Mouse (Mus musculus) adrenal gland, postnatal 4 days (tissue): ENCODE data around the gene Gtpbp2. TPM values are rescaled to one million over a fixed set of nuclear protein-coding genes. Genes with fewer than 3 reads are reported as not detected.

Experiments used
- DNase-seq, 2 experiments: peaks; one replicate each; pipeline ENCODE4 v3.0.0; 2021 to 2022; ENCODE audit warnings: low spot score in 2 of 2, mixed read lengths in 2 of 2
- total RNA-seq, 2 experiments: library from RNA; stranded (reverse); gene quantifications; 2 replicates each; pipeline ENCODE4 v1.2.3; 2021

Gene Gtpbp2
- total RNA-seq, 2 experiments from 2014 or later = 101 to 116 TPM

DNA sequence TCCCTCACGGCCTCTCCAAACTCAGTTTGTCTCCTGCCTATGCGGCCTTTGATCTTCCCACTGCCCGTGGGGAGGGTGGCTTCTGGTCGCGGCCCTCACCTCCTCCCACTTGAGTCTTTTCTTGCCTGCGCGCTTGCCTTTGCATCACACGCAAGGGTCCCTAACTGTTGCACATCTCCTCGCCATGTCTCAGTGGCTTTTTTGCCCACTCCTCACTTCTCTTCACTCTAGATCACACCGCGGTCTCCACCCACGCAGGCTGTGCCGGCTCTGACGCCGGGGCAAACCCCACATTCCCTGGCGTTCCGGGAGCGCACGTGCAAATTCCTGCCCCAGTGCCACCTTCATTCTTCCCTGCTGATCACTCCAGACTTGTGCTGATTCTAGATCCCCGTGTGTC, 42.2 kb downstream of the Gtpbp2 start:
- DNase-seq = no peak

DNA sequence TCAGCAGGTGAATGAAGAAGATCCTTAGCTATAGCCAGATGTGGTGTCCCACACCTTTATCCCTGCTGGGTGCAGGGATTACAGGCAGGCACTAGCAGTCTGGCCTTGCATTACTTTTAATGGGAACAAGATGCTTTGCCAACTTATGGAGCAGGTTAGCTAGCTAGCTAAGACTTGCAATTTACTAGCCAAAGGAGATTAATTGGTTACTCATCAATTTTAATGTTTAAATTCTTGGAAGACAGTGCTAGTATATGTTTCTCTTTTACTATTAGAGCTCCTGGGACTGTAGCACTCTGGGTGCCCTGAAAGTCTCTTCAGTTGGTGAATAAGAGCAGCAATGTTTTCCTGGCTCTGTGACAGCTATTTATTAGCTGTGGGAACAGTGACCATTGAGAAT, 45.8 kb downstream of the Gtpbp2 start:
- DNase-seq = no peak

DNA sequence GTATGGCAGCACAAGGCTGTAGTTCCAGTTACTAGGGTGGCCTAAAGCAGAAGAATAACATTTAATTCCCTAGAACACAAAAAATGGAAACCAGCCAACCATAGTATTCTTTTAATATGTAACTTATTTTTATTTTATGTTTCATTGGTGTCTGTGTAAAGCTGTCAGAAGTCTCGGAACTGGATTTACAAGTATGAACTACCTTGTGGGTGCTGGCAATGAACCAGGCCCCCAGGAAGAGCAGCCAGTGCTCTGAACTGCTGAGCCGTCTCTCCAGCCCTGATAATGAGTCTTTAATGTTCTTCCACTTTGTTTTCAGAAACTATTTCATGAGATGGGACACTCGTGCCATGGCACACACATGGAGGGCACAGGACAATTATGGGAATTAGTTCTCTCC, 49.7 kb downstream of the Gtpbp2 start:
- DNase-seq = no peak

Other genes starting within 250 kb of the Gtpbp2 start
- 100 to 1,000 TPM; 242 to 257 TPM for gene Vegfa, start 128.7 kb upstream of the Gtpbp2 start, total RNA-seq
- 100 to 1,000 TPM in 1 of 2 experiments, 10 to 100 TPM in 1; 94.1 to 101 TPM for gene Mrps18a, start 50.0 kb upstream of the Gtpbp2 start, total RNA-seq
- 10 to 100 TPM; 10.2 to 13.4 TPM for gene Rsph9, start 16.8 kb upstream of the Gtpbp2 start, total RNA-seq
- 10 to 100 TPM; 18.1 to 18.4 TPM for gene Mad2l1bp, start 7.5 kb upstream of the Gtpbp2 start, total RNA-seq
- gene Polh, start 41.6 kb downstream of the Gtpbp2 start, total RNA-seq = 10 to 100 TPM; 34.9 to 36.8 TPM
- 10 to 100 TPM; 72.0 to 74.6 TPM for gene Xpo5, start 41.8 kb downstream of the Gtpbp2 start, total RNA-seq
- 100 to 1,000 TPM; 101 to 108 TPM for gene Polr1c, start 87.0 kb downstream of the Gtpbp2 start, total RNA-seq
- 100 to 1,000 TPM; 137 to 139 TPM for gene Yipf3, start 87.0 kb downstream of the Gtpbp2 start, total RNA-seq
- 1 to 10 TPM; 6.3 to 7.3 TPM for gene Lrrc73, start 92.5 kb downstream of the Gtpbp2 start, total RNA-seq
- gene Tjap1, start 122.0 kb downstream of the Gtpbp2 start, total RNA-seq = 10 to 100 TPM; 68.8 to 75.3 TPM
- gene Dlk2, start 136.4 kb downstream of the Gtpbp2 start, total RNA-seq = 1 to 10 TPM in 1 of 2 experiments, under 1 TPM in 1; 0.54 to 1.7 TPM
- 10 to 100 TPM; 13.8 to 14.1 TPM for gene Abcc10, start 167.3 kb downstream of the Gtpbp2 start, total RNA-seq
- gene Zfp318, start 222.7 kb downstream of the Gtpbp2 start, total RNA-seq = 10 to 100 TPM; 39.6 to 40.9 TPM